Mouse (Mus musculus): ENCODE data around the gene Il5ra.

The Il5ra gene

GRCm38 (mm10) chr6:106748887-106749388 is at the start of gene Il5ra:
Gene Il5ra (minus strand): TSS chr6:106749037.
- no peak for DNase-seq (ENCODE audit: low spot score in 2 of 2)

GRCm38 (mm10) chr6:106794094-106794814 is 45.4 kb upstream of the Il5ra start:
- no peak for DNase-seq (ENCODE audit: low spot score in 2 of 2)

GRCm38 (mm10) chr6:106793621-106794020 is 44.8 kb upstream of the Il5ra start:
- DNase-seq (ENCODE audit: low spot score in 2 of 2) = no peak

GRCm38 (mm10) chr6:106793088-106793487 is 44.3 kb upstream of the Il5ra start:
- DNase-seq (ENCODE audit: low spot score in 2 of 2) = no peak

- DNase-seq (ENCODE audit: low spot score in 2 of 2) = no peak
These were observed 43.6 kb upstream of the Il5ra start for GRCm38 (mm10) chr6:106792486-106792885.

- DNase-seq (ENCODE audit: low spot score in 2 of 2) = no peak
These were observed 42.6 kb upstream of the Il5ra start for GRCm38 (mm10) chr6:106791429-106791828.

GRCm38 (mm10) chr6:106787138-106787537 is 38.3 kb upstream of the Il5ra start:
- no peak for DNase-seq (ENCODE audit: low spot score in 2 of 2)

- DNase-seq (ENCODE audit: low spot score in 2 of 2) = no peak
These were observed 21.2 kb upstream of the Il5ra start for GRCm38 (mm10) chr6:106770046-106770445.

- DNase-seq (ENCODE audit: low spot score in 2 of 2) = no peak
These were observed 20.5 kb upstream of the Il5ra start for GRCm38 (mm10) chr6:106769290-106769866.

GRCm38 (mm10) chr6:106768640-106769289 is 19.9 kb upstream of the Il5ra start, which contains the start of gene Trnt1:
Gene Trnt1 (plus strand): TSS chr6:106769120.
- DNase-seq (ENCODE audit: low spot score in 2 of 2) = peak; percentile 90 to 95

GRCm38 (mm10) chr6:106766774-106767173 is 17.9 kb upstream of the Il5ra start:
- DNase-seq (ENCODE audit: low spot score in 2 of 2) = no peak

- no peak for DNase-seq (ENCODE audit: low spot score in 2 of 2)
These were observed 17.1 kb upstream of the Il5ra start for GRCm38 (mm10) chr6:106765892-106766291.

GRCm38 (mm10) chr6:106761486-106761885 is 12.6 kb upstream of the Il5ra start:
- DNase-seq (ENCODE audit: low spot score in 2 of 2) = no peak

GRCm38 (mm10) chr6:106760473-106761218 is 11.8 kb upstream of the Il5ra start:
- DNase-seq (ENCODE audit: low spot score in 2 of 2) = no peak

GRCm38 (mm10) chr6:106758299-106758698 is 9.5 kb upstream of the Il5ra start:
- no peak for DNase-seq (ENCODE audit: low spot score in 2 of 2)

GRCm38 (mm10) chr6:106750291-106750690 is 1.5 kb upstream of the Il5ra start:
- no peak for DNase-seq (ENCODE audit: low spot score in 2 of 2)

- no peak for DNase-seq (ENCODE audit: low spot score in 2 of 2)
These were observed 1.0 kb downstream of the Il5ra start for GRCm38 (mm10) chr6:106747804-106748203.

GRCm38 (mm10) chr6:106747251-106747650 is 1.6 kb downstream of the Il5ra start:
- no peak for DNase-seq (ENCODE audit: low spot score in 2 of 2)

GRCm38 (mm10) chr6:106745673-106746394 is 3.0 kb downstream of the Il5ra start:
- no peak for DNase-seq (ENCODE audit: low spot score in 2 of 2)

GRCm38 (mm10) chr6:106743556-106744233 is 5.1 kb downstream of the Il5ra start:
- no peak for DNase-seq (ENCODE audit: low spot score in 2 of 2)
